Mouse (Mus musculus): Measurements from ENCODE around the gene Chmp4b.
A peak's percentile ranks its signal among the peaks of the same experiment; 100 is the strongest.

Gene Chmp4b

GRCm38 (mm10) chr2:154682712-154683111, 31.2 kb downstream of the Chmp4b start:
- DNase-seq (ENCODE audit: low read depth, low spot score), result no peak

- DNase-seq (ENCODE audit: low read depth, low spot score), result no peak
Observed at GRCm38 (mm10) chr2:154684901-154685470, 33.5 kb downstream of the Chmp4b start.

GRCm38 (mm10) chr2:154685772-154686171, 34.3 kb downstream of the Chmp4b start:
- DNase-seq (ENCODE audit: low read depth, low spot score), result no peak

GRCm38 (mm10) chr2:154686819-154687218, 35.3 kb downstream of the Chmp4b start:
- no peak for DNase-seq (ENCODE audit: low read depth, low spot score)

GRCm38 (mm10) chr2:154689391-154689790, 37.9 kb downstream of the Chmp4b start:
- DNase-seq (ENCODE audit: low read depth, low spot score), result no peak

- no peak for DNase-seq (ENCODE audit: low read depth, low spot score)
Observed at GRCm38 (mm10) chr2:154690959-154691358, 39.5 kb downstream of the Chmp4b start.

GRCm38 (mm10) chr2:154693186-154693940, 41.9 kb downstream of the Chmp4b start:
- no peak for DNase-seq (ENCODE audit: low read depth, low spot score)

- DNase-seq (ENCODE audit: low read depth, low spot score), result no peak
Observed at GRCm38 (mm10) chr2:154693941-154694256, 42.4 kb downstream of the Chmp4b start.

- no peak for DNase-seq (ENCODE audit: low read depth, low spot score)
Observed at GRCm38 (mm10) chr2:154695690-154696089, 44.2 kb downstream of the Chmp4b start.

- DNase-seq (ENCODE audit: low read depth, low spot score), result no peak
Observed at GRCm38 (mm10) chr2:154696660-154697059, 45.2 kb downstream of the Chmp4b start.

- DNase-seq (ENCODE audit: low read depth, low spot score), result no peak
Observed at GRCm38 (mm10) chr2:154699360-154699759, 47.9 kb downstream of the Chmp4b start.

GRCm38 (mm10) chr2:154700177-154700576, 48.7 kb downstream of the Chmp4b start:
- DNase-seq (ENCODE audit: low read depth, low spot score), result no peak

GRCm38 (mm10) chr2:154702637-154703315, 51.3 kb downstream of the Chmp4b start:
- peak; percentile 55 for DNase-seq (ENCODE audit: low read depth, low spot score)

- no peak for DNase-seq (ENCODE audit: low read depth, low spot score)
Observed at GRCm38 (mm10) chr2:154706526-154707280, 55.2 kb downstream of the Chmp4b start.

- no peak for DNase-seq (ENCODE audit: low read depth, low spot score)
Observed at GRCm38 (mm10) chr2:154707284-154707683, 55.8 kb downstream of the Chmp4b start.

- no peak for DNase-seq (ENCODE audit: low read depth, low spot score)
Observed at GRCm38 (mm10) chr2:154707830-154708385, 56.4 kb downstream of the Chmp4b start.

- no peak for DNase-seq (ENCODE audit: low read depth, low spot score)
Observed at GRCm38 (mm10) chr2:154711701-154712100, 60.2 kb downstream of the Chmp4b start.

GRCm38 (mm10) chr2:154712271-154712677, 60.8 kb downstream of the Chmp4b start:
- DNase-seq (ENCODE audit: low read depth, low spot score), result peak; percentile 54

- DNase-seq (ENCODE audit: low read depth, low spot score), result peak; percentile 38
Observed at GRCm38 (mm10) chr2:154713083-154713482, 61.6 kb downstream of the Chmp4b start.

GRCm38 (mm10) chr2:154713964-154714363, 62.5 kb downstream of the Chmp4b start:
- DNase-seq (ENCODE audit: low read depth, low spot score), result no peak

GRCm38 (mm10) chr2:154716586-154716985, 65.1 kb downstream of the Chmp4b start:
- DNase-seq (ENCODE audit: low read depth, low spot score), result no peak

- DNase-seq (ENCODE audit: low read depth, low spot score), result no peak
Observed at GRCm38 (mm10) chr2:154717081-154717480, 65.6 kb downstream of the Chmp4b start.

Data from CD4-positive helper T cell, adult 2 months (primary cell).